Mouse (Mus musculus) midbrain, embryonic 14.5 days (tissue): ENCODE measurements around the gene Spsb3. TPM values are rescaled to one million over a fixed set of nuclear protein-coding genes. Genes with fewer than 3 reads are reported as not detected.

ENCODE experiments used
- ATAC-seq: fragments of 200-750 bp; cut with Nextera tagmentation; 2 replicates; pipeline ENCODE4 v1.8.0; 2017; ENCODE audit warnings: moderate number of reproducible peaks, moderate library complexity; ENCODE audit not compliant: low FRiP score, low TSS enrichment
- DNase-seq: peaks from one replicate; pipeline ENCODE4 v3.0.0-alpha.2; 2015
- H3K27ac ChIP-seq: fragments of 300-500 bp; sonication (generic); replicated peaks from 2 replicates; pipeline ENCODE4 v1.5.1; 2014; ENCODE audit warnings: mild to moderate bottlenecking, low read depth, low read length, moderate library complexity
- H3K27me3 ChIP-seq: fragments of 300-500 bp; sonication (generic); 2 replicates; pipeline ENCODE4 v1.6.1; 2014; ENCODE audit warnings: low read length, control low read depth, mixed read lengths; ENCODE audit not compliant: control insufficient read depth, insufficient read depth
- H3K36me3 ChIP-seq: fragments of 300-500 bp; sonication (generic); 2 replicates; pipeline ENCODE4 v1.6.1; 2014; ENCODE audit warnings: low read length, control low read depth; ENCODE audit not compliant: control insufficient read depth, insufficient read depth
- H3K4me1 ChIP-seq: fragments of 300-500 bp; sonication (generic); 2 replicates; pipeline ENCODE4 v1.6.1; 2014; ENCODE audit warnings: mild to moderate bottlenecking, antibody characterized with exemption, low read length, control low read depth; ENCODE audit not compliant: control insufficient read depth, insufficient read depth
- H3K4me2 ChIP-seq: fragments of 300-500 bp; sonication (generic); 2 replicates; pipeline ENCODE4 v1.6.1; 2014; ENCODE audit warnings: mild to moderate bottlenecking, low read length, moderate library complexity
- H3K4me3 ChIP-seq: fragments of 300-500 bp; sonication (generic); replicated peaks from 2 replicates; pipeline ENCODE4 v1.5.1; 2014; ENCODE audit warnings: low read depth, low read length
- H3K9ac ChIP-seq: fragments of 300-500 bp; sonication (generic); replicated peaks from 2 replicates; pipeline ENCODE4 v1.6.1; 2014; ENCODE audit warnings: mild to moderate bottlenecking, low read length, moderate library complexity
- H3K9me3 ChIP-seq: fragments of 300-500 bp; sonication (generic); 2 replicates; pipeline ENCODE4 v1.6.1; 2016; ENCODE audit warnings: low read length, control low read depth, mixed read lengths; ENCODE audit not compliant: control insufficient read depth
- WGBS: fragments of 180-500 bp; shearing (Covaris S2); extraction: QIAGEN DNeasy Blood & Tissue Kit; methylation state at CpG from one replicate; pipeline ENCODE4 v1.1.7; 2014; 5-methylcytosine and 5-hydroxymethylcytosine counted together
- polyA plus RNA-seq: library from polyadenylated mRNA; unstranded; fragments of >200 nt; fragmentation: Nextera tagmentation; extraction: Ambion mirVana; gene quantifications from 2 replicates; pipeline ENCODE4 v1.2.1, GENCODE M21; 2014

The Spsb3 gene
- polyA plus RNA-seq, 1 experiment from 2014 or later = 77.3 TPM

GRCm38 (mm10) chr17:24850065-24850772 is 36.2 kb upstream of the Spsb3 start, which contains the start of gene Fahd1:
TSS of gene Fahd1 (minus strand) at chr17:24850364.
- peak within 1 kb of the TSS; percentile 74 for H3K4me3 ChIP-seq
- WGBS = under 1% methylated on average over 58 of the region's 58 CpGs
- ATAC-seq = peak; percentile 100

GRCm38 (mm10) chr17:24850773-24851127 is 35.7 kb upstream of the Spsb3 start:
- DNase-seq (no peak), ATAC-seq (no peak)
- peaks cover 17% of the 10 kb centered on the region for H3K4me1 ChIP-seq
- H3K27ac ChIP-seq = peak overlapping the region; percentile 66
- H3K9me3 ChIP-seq = no peaks in the 10 kb centered on the region
- peak overlapping the region; percentile 74 for H3K4me3 ChIP-seq
- peaks cover 24% of the 10 kb centered on the region for H3K36me3 ChIP-seq
- H3K4me2 ChIP-seq = peak overlapping the region; percentile 92
- H3K27me3 ChIP-seq = no peaks in the 10 kb centered on the region; the same call in 1 of the 2 replicates
- peak overlapping the region; percentile 59 for H3K9ac ChIP-seq
- WGBS = under 1% methylated on average over 20 of the region's 20 CpGs

More at GRCm38 (mm10) chr17:24850065-24850772, 36.2 kb upstream of the Spsb3 start, which contains the start of gene Fahd1:
- peak within 1 kb of the TSS; percentile 81 for H3K27ac ChIP-seq
- DNase-seq = peak; percentile 97
- H3K36me3 ChIP-seq = peaks cover 18% of the 10 kb centered on the region
- H3K4me1 ChIP-seq = peaks cover 17% of the 10 kb centered on the region
- H3K4me2 ChIP-seq = peak within 1 kb of the TSS; percentile 92
- H3K9me3 ChIP-seq = no peaks in the 10 kb centered on the region
- peak within 1 kb of the TSS; percentile 59 for H3K9ac ChIP-seq
- H3K27me3 ChIP-seq = no peaks in the 10 kb centered on the region; the same call in 1 of the 2 replicates

DNA sequence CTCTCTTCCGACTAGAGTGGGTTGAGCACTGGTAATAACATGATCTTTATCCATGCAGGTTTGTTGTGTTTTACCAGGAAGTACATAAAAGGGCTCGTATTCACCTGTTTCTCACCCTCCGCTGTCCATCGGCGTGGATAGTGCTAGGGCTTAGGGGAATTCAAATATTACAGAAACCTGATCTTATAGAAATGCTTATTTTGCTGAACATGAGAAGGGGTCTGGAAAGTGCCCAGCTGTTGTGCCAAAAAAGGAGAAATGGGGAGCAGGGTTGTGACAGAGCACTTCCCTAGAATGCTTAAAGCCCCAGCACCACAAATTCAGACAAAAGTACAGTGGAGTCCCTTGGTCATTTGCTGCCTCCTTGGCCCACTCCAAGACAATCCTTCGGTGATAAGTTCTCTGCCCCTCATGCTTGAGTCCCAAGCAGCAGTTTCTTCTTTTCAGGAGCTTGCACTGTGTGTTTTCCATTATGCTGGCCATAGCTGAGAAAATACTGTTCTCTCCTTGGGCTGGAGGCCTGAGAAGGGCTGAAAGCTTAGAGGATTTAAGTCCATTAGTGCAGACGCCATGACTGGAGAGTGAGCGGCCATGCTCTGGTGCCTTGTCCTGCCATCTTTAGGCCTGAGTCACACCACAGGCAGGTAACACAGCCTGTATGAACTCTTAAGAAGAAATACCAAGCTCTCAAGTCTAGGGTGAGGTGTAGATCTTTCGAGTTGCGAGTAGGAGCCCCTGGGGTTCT is 34.9 kb upstream of the Spsb3 start:
- WGBS = 79% methylated on average over 10 of the region's 10 CpGs
- peaks cover 32% of the 10 kb centered on the region for H3K36me3 ChIP-seq
- no peaks in the 10 kb centered on the region; the same call in 1 of the 2 replicates for H3K27me3 ChIP-seq
- H3K4me1 ChIP-seq = peaks cover 17% of the 10 kb centered on the region
- peak overlapping the region; percentile 59; the same call in 1 of the 2 replicates for H3K9ac ChIP-seq
- DNase-seq (no peak), ATAC-seq (no peak)
- H3K9me3 ChIP-seq = no peaks in the 10 kb centered on the region
- H3K27ac ChIP-seq = no peak overlapping the region
- peak overlapping the region; percentile 74 for H3K4me3 ChIP-seq
- H3K4me2 ChIP-seq = peak overlapping the region; percentile 92

DNA sequence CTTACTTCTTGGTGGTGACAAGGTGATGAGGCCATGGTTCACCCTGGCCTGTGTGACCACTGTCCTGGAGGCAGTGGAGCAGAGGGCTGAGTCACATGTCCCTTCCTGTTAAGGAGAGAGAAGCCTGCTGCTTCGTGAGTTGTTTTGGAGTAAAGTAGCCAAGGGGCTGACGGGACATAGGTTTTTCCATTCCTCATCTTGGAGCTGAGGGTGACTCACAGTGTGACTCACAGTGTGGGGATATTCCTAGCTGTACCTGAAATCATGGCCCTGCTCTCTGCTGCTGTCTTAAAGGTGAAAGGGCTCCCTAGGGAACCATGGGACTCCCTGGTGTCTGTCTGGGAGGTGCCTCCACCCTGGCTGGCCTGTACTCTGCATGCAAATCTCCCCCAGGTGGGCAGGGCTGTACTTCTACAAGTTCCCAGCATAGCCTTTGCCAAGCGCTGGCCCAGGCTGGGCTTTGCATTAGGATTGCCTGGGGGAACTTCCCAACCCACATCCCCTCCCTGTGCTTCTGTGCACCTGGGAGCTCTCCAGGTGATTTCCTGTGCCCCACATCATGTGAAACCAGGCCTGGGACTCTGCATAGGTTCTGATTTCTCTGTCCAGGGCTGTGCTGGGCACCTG is 30.5 kb upstream of the Spsb3 start:
- peaks cover 58% of the 10 kb centered on the region for H3K36me3 ChIP-seq
- H3K27ac ChIP-seq = no peak overlapping the region
- WGBS = 89% methylated on average over 3 of the region's 3 CpGs
- no peaks in the 10 kb centered on the region for H3K9me3 ChIP-seq
- no peak overlapping the region for H3K4me2 ChIP-seq
- peaks cover 6% of the 10 kb centered on the region for H3K4me1 ChIP-seq
- no peak for ATAC-seq
- H3K27me3 ChIP-seq = no peaks in the 10 kb centered on the region; the same call in 1 of the 2 replicates
- H3K9ac ChIP-seq = no peak overlapping the region
- DNase-seq = no peak
- H3K4me3 ChIP-seq = no peak overlapping the region

DNA sequence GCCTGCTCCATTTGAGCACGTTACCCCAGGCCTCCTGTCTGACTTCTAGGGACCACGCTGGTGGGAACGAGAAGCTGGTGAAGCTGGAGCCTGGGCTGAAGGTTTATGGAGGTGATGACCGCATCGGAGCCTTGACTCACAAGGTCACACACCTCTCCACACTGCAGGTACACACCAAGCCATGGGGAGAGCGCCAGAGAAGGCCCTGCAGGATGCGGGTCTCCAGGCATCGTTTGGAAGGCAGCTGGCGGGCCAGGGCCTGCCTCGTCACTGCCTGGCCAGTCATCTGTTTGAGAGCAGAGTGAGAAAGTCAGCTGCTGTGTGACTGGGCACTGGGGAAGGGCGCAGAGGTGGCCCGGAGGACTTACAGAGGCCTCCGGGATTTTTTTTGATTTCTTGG is 29.9 kb upstream of the Spsb3 start:
- Histone ChIP-seq H3K9me3 (no peaks in the 10 kb centered on the region), H3K4me1 (no peaks in the 10 kb centered on the region), H3K36me3 (peaks cover 64% of the 10 kb centered on the region), H3K4me2 (no peak overlapping the region), H3K9ac (no peak overlapping the region), H3K4me3 (no peak overlapping the region), H3K27me3 (no peaks in the 10 kb centered on the region; the same call in 1 of the 2 replicates), H3K27ac (no peak overlapping the region)
- ATAC-seq (no peak), DNase-seq (no peak)
- whole genome bisulfite sequencing = 93% methylated on average over 13 of the region's 13 CpGs

- no peak overlapping the region for H3K4me3 ChIP-seq
- H3K27ac ChIP-seq = no peak overlapping the region
- H3K4me2 ChIP-seq = no peak overlapping the region
- no peaks in the 10 kb centered on the region for H3K27me3 ChIP-seq
- ATAC-seq = no peak
- H3K4me1 ChIP-seq = no peaks in the 10 kb centered on the region
- WGBS = 88% methylated on average over 8 of the region's 8 CpGs
- H3K36me3 ChIP-seq = peaks cover 73% of the 10 kb centered on the region
- H3K9me3 ChIP-seq = no peaks in the 10 kb centered on the region
- H3K9ac ChIP-seq = no peak overlapping the region
- no peak for DNase-seq
Observed at GRCm38 (mm10) chr17:24857831-24858470, 28.5 kb upstream of the Spsb3 start.

GRCm38 (mm10) chr17:24858967-24859366 is 27.5 kb upstream of the Spsb3 start:
- ATAC-seq (no peak), DNase-seq (no peak)
- Histone ChIP-seq H3K9me3 (no peaks in the 10 kb centered on the region), H3K27me3 (no peaks in the 10 kb centered on the region), H3K9ac (no peak overlapping the region), H3K36me3 (peaks cover 72% of the 10 kb centered on the region), H3K4me3 (no peak overlapping the region), H3K27ac (no peak overlapping the region), H3K4me1 (no peaks in the 10 kb centered on the region), H3K4me2 (no peak overlapping the region)
- WGBS = 90% methylated on average over 6 of the region's 6 CpGs

GRCm38 (mm10) chr17:24860076-24860475 is 26.4 kb upstream of the Spsb3 start:
- Histone ChIP-seq H3K36me3 (peaks cover 76% of the 10 kb centered on the region), H3K9ac (no peak overlapping the region), H3K4me2 (no peak overlapping the region), H3K4me3 (no peak overlapping the region), H3K4me1 (no peaks in the 10 kb centered on the region), H3K27me3 (no peaks in the 10 kb centered on the region), H3K9me3 (no peaks in the 10 kb centered on the region), H3K27ac (no peak overlapping the region)
- WGBS = 91% methylated on average over 8 of the region's 8 CpGs
- DNase-seq (no peak), ATAC-seq (no peak)
